Mouse (Mus musculus): ENCODE data around the gene Grwd1. TPM values are rescaled to one million over a fixed set of nuclear protein-coding genes. Genes with fewer than 3 reads are reported as not detected.
A peak's percentile ranks its signal among the peaks of the same experiment; 100 is the strongest.

Grwd1 gene
- total RNA-seq, 1 experiment from 2014 or later, result 28.0 TPM

DNA sequence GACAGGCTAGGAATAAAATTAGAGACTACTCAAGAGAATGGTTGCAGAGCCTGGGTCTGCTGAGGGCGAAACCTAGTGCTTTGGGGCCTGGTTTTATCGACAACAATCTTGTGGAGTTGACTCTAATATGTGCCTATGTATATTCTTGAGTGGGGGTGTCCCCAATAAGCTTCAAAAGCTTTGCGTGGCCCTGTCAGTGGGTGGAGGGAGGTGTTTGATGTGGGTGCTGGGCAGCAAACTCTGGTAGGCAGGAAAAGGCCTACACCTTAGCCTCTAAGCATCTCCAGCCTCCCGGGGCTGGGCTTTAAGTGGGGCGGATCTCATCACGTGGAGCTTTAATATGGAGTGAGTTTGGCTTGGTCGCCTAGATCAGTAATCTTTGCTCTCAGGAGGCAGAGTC lies 31.8 kb downstream of the Grwd1 start:
- no peak for DNase-seq

DNA sequence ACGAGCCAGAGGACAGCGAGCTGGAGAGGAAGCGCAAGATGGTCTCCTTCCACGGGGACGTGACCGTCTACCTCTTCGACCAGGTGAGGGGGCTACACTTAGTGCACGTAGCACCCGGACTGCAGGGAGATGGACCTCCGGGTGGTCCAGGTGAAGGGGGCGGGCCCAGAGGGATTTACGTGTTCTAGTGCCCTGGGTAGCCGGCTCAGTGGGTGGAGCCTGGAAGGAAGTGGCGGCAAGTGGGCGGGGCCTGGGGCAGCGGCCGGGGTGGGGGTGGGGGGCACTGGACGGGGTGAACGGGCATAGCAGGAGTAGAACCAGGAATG lies 32.3 kb downstream of the Grwd1 start:
- peak; percentile 59 for DNase-seq

DNA sequence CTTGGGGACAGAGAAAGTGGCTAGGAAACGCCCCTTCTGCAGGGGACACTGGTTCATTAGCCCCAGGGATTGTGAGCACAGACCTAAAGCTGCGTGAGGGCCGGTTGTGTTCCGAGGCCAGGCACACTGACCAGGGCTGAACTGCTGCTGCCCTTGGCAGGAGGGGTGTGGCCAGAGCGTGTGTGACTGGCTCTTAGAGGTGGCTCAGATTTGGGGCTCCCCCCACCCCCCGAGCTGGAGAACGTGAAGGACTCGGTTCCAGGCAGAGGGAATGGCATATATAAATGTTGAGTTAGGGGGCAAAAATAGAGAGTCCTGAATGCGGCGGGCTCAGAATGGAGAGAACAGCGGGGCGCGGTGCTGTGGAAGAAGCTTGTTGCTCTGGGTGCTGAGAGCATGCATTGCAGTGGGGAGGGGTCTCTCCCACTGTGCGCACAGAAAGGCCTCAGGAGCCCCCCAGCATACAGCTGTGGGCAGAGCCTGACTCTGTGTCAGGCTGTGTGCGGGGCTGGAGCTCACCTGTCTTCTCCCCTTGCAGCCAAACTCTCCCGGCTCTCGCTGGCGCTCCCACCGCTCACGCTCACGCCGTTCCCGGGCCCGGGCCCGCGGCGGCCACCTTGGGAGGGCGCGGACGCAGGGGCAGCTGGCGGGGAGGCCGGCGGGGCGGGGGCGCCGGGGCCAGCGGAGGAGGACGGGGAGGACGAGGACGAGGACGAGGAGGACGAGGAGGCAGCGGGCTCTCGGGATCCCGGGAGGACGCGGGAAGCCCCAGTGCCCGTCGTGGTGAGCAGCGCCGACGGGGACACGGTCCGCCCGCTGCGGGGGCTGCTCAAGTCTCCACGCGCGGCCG lies 32.9 kb downstream of the Grwd1 start:
- peak; percentile 66 for DNase-seq

DNA sequence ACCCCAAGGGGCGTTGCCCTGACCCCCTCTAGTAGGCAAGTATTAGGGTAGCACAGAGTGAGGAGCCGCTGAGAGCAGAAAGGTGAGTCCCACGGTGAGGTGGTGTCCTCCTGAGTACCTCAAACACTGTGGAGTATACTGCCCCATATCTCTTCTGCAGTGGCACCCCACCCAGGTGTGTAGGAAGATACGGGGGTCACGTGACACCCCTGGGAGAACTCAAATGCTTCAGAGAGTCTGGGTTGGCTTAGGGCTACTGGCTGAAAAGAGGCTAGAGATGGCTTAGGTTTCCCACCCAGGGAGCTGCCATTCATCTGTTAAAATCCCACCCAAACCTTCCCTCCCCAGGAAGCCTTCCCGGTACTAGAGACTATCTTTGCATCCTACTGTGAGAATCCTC lies 33.8 kb downstream of the Grwd1 start:
- DNase-seq, result no peak

DNA sequence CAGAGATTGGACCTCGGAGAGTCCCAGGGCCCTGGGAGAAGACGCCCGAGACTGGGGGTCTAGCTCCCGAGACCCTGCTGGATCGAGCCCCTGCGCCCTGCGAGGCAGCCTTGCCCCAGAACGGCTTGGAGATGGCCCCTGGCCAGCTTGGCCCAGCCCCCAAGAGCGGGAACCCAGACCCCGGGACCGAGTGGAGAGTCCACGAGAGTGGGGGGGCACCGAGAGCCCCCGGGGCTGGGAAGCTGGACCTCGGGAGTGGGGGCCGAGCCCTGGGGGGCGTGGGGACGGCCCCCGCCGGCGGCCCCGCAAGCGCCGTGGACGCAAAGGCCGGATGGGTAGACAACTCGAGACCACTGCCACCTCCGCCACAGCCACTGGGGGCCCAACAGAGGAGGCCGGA lies 35.8 kb downstream of the Grwd1 start:
- DNase-seq, result no peak

DNA sequence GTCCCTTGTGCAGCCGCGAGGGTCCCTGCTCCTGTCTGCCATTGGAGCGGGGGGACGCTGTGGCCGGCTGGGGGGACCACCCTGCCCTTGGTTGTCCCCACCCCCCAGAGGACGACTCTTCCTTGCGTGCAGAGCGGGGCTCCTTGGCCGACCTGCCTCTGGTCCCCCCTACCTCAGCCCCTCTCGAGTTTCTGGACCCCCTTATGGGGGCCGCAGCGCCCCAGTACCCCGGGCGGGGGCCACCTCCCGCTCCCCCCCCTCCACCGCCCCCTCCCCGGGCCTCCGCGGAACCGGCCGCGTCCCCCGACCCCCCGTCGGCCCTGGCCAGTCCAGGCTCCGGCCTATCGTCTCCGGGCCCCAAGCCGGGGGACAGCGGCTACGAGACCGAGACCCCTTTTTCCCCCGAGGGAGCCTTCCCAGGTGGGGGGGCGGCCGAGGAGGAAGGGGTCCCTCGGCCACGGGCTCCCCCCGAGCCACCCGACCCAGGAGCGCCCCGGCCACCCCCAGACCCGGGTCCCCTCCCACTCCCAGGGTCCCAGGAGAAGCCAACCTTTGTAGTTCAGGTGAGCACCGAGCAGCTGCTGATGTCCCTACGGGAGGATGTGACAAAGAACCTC lies 36.7 kb downstream of the Grwd1 start:
- no peak for DNase-seq

DNA sequence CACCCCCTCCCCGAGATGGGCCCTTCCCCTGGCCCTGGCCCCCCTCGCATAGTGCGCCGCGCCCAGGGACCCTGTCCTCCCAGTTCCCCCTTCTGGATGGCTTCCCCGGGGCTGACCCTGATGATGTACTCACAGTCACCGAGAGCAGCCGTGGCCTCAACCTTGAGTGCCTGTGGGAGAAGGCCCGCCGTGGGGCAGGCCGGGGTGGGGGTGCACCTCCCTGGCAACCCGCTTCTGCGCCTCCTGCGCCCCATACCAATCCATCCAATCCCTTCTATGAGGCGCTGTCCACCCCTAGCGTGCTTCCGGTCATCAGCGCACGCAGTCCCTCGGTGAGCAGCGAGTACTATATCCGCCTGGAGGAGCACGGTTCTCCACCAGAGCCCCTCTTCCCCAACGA lies 37.5 kb downstream of the Grwd1 start:
- DNase-seq, result peak; percentile 59

DNA sequence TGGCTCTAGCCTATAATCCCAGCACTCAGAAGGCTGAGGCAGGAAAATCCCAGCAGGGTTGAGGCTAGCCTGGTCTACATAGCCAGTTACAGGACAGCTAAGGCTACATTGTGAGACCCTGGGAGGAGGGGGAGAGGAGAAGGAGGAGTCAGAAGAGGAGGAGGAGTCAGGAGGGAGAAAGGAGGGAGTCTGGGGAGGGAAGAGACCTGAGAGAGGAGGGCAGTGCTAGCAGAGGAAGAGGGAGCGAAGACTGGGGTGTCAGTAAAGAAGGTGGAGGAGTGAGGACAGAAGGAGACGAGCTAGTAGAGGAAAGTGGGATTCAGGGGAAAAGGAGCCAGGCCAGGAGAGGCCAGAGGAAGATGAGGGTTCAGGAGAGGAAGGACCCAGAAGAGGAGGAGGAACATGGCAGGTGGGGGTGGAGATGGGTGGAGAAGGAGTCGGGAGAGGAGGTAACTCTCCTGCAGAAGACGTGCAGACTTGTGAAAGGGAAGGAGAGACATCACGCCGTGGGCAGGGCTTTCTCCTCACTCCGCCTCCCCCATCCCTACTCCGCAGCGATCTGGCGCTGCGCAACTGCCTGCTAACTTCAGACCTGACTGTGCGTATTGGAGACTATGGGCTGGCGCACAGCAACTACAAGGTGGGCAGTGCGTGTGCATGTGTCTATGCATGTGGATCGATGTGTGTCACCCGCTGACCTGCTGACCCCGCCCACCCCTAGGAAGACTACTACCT lies 38.8 kb downstream of the Grwd1 start:
- DNase-seq, result no peak

DNA sequence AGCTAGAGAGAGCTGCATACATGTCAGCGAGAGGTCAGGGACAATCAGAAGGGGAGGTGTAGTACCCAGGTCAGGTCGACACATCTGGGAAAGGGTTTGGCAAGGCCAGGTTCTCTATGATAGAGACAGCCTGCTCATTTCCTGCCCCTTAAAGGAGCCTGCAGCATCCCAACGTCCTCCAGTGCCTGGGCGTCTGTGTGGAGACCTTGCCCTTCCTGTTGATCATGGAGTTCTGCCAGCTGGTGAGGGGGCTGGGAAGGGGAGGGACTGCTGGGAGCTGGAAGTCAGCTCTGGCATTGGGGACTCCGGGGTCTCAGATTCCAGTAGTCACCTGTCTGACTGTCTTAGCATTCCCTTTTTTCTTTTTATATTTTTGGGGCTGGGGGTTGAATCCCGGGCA lies 40.0 kb downstream of the Grwd1 start:
- peak; percentile 54 for DNase-seq

DNA sequence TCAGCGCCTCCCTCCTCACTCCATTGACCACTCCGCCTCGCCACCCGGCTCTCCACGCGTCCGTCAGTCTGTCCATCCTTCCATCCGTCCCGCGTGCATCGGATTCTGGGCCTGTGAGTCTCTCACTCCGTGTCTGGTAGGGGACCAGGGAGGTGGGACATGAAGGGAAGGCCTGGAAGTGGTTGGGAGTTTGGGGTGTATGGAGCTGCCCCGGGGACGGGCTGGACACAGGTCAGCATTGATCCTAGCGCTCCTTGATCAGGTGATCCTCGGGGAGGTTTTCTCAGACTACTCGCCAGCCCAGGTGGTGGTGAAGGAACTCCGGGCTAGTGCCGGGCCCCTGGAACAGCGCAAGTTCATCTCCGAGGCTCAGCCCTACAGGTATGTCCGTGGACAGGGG lies 43.1 kb downstream of the Grwd1 start:
- no peak for DNase-seq

DNA sequence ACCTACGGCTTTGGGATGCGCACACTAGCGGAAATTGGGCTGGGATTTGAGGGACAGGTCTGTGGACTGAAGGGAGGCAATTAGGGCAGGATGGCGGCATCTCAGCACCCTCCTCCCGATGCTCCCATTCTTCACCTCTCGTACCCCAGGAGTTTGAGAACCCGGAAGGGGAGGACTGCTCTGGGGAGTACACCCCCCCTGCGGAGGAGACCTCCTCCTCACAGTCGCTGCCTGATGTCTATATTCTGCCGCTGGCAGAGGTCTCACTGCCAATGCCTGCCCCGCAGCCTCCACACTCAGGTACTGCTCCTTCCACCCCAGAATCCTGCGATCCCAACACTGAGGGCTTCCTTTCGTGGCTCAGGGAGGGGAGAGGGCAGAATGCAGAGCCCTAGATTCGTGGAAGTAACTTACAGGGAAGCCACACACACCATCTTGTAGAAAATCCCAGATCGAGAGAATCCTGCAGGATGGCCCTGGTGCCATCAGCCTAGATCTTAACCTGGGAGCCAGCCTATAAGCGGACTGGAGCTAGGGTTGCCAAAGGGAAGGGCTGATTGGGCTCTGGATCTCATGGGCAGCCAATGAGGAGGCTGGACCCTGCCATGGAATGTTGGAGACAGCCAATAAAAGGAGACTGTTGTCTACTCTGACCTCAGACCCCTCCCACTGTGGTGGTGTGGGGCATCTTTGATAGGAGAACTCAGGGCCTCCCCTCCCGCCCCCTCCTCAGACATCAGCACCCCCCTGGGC lies 43.9 kb downstream of the Grwd1 start:
- DNase-seq, result peak; percentile 39

DNA sequence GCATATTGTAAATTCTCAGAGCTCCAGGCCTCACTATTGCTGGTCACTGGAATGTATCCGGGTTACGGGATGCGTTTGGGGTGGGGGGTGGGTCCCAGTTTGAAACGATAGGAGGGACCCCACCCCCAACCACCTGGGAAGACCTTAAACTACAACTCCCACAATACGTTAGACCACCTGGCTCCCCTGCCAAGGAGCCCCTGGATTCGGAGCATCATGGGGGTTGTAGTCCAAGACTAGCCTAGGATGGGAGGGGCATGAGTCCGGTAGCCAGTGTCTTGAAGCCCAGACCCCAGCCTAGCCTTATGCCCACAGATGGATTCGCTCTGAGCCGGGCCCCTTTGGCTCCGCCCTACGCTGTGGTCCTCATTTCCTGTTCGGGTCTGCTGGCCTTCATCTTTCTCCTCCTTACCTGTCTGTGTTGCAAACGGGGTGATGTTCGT lies 44.6 kb downstream of the Grwd1 start:
- no peak for DNase-seq

DNA sequence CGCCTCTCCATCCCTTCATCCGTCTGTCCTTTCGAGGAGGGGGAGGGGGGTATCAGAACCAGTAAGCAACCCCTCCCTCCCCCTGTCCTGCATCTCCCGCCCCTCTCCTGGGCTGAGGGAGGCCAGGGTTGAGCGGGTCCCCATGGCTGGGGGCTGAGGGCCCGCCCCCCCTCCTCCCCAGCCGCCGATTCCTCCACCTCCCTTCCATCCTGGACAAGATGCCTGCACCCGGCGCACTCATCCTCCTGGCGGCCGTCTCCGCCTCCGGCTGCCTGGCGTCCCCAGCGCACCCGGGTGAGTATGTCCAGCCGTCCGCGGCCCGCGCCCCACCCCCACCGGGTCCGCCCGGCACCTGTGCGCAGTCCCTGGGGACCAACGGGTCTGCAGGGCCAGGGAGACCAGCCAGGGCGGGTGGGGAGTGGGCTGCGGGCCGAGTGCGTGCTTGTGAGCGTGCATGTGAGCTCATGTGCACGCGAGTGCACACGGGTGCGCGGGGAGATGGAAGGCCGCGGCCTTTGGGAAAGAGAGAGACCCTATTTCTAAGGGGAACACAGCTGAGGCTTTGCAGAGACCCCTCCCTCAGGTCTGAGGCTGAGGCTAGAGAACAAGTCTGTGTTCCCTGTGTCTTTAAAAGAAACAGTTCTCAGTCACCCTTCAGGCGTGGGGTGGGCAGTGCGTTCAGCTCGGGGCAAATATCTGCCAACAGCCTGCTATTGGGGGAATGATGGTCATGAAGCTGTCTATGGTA lies 45.2 kb downstream of the Grwd1 start:
- DNase-seq, result peak; percentile 56

DNA sequence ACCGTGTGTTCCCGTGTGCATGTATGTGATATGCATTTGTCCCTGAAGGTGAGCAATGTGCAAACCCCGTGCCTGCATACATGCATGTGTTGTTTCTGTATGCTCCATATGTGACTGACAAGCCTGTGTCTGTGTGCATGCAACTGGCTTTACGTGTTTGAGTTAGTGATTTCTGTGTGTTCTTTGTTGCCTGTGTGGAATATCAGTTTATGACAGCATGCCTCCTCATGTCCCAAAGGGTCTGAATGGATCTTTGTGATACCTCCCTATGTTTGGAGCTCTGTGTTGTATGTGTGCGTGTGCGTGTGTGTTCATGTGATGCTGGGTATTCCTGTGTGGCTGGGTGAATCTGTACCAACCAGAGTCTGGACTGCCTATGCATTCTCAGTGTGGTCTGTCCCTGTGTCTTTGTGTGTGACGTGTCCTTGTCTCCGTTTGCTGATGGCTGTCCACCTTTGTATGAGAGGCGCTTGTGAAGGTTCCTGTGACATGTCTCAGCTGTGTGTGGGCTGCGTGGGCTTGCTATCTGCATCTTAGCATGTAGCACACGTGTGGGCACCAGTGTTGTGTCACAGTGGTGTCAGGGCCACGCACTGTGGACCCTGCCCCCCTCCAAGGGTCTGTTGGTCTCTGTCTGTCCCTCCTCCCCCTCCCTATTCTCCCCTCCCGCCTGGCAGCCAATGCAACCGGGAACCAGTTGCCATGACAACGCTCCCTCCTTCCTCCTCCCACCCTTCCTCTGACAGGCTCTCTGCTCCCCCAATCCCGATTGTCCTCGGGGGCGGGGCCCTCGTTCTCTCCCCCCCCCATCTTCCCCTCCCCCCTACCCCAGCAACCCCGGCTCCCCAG lies 46.0 kb downstream of the Grwd1 start, which contains the start of gene Sult2b1:
Gene Sult2b1, minus strand, starts transcription at position 146 of the 849 bp plus-strand sequence.
- peak; percentile 81 for DNase-seq

DNA sequence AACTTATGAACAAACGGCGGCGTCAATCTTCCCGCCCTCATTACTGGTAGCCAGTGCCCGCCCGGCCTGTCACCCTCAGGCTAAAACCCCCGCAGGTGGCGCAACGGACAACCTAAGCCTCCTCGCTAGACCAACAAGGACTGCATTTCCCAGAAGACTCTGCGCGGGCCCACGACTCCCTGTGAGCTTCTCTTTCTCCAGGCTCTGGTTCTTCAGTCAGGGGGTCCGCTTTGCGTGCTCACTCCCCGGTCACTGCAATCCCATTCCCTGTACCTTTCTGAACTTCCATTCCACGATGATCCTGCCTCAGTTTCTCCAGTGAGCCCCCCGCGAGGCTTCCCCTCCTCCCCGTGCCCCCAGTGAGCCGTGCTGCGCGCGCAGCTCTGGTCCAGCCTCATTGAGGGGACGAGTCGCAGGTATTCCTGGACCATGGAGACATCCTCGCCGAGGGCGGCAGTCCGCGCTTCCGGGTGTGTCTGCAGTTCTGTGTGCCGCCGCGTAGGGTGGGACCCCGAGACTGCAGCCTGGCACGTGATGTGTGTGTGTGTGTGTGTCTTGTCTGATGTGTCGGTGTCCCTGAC lies 47.1 kb downstream of the Grwd1 start, which contains the start of gene Lmtk3:
Gene Lmtk3, plus strand, starts transcription at position 228 of the 581 bp plus-strand sequence.
- peak; percentile 77 for DNase-seq

DNA sequence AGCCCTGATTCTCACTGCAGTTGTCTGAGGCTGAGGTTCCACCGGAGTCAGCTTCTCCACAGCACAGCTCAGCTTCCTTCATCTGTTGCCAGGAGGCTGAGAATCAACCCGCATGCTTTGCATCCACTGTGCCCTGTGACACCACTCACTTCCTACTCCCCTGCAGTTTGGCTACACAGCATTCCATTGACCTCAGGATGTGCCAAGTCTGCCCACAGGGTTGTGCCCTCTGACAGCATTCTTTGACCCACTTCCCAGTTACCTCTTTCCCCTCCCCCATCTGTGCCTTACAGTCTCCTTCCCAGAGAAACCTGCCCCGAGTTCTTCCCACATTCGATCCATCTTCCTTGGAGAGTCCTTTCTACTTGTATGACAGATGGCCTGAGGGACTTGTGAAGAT lies 48.5 kb downstream of the Grwd1 start:
- DNase-seq, result no peak

DNA sequence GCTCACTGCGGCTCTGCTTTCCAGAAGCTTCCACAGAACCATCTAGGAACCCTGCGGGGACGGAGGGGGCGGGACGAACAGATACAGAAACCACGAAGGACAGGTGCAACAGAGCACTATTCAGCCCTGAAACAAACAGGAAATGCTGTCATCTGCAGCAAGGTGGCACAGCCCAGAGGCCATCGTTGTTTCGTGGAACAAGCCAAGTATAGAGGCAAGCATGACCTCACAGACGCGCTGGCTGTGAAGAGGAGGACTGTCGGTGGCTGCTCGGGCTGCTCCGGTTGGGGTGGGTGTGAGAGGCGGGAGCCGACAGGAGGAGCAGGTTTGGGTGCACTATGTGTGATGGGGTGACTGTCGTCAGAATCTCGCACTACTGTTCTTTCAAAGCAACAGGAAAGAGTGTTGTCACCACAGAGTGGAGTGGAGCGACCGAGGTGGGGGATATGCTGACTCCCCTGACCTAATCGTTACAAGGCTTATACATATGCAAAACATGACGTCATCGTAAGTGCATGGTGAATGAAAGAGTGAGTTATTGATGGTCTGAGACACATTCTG lies 51.6 kb downstream of the Grwd1 start:
- no peak for DNase-seq

DNA sequence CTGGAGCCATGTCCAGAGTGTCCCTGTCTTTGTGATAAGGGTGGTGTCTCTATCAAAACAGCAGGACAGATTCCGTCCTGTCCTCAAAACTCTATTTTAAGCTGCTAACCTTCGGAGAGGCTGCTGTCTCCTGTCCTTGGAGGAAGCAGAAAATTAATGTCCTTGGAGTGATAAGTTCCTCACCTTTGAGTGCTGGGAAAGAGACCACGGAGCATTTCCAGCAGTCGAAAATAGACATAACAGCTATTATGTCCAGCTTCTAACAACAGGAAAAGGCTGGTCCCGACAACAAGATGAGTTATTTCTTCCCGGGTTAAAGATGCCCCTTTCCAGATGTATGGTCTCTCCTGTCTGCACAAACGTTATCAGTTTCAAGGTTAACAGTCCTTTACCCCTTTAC lies 55.5 kb downstream of the Grwd1 start:
- DNase-seq, result no peak
